Mouse (Mus musculus): ENCODE results near the gene Rgs21.

The Rgs21 gene

DNA sequence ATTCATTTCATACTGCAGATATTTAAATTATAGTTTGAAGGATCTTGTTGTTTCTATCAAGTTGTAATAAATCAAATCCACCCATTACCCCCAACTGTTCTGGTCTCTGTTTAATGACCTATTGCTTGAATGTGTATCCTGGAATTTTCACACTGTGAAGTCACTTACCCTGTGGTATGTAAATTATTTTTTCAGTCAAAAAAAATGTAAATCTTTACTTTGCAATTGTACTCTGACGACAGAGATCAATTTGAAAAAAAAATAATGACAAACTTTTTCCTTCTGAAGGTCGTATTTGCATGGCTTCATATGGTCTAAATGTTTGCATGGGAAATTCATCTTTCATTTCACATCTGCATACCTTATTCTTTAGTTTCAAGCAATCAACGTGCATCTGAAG is at the start of gene Rgs21:
Rgs21 (minus strand) TSS at position 101 of the 400 bp plus-strand sequence.
- DNase-seq = no peak

DNA sequence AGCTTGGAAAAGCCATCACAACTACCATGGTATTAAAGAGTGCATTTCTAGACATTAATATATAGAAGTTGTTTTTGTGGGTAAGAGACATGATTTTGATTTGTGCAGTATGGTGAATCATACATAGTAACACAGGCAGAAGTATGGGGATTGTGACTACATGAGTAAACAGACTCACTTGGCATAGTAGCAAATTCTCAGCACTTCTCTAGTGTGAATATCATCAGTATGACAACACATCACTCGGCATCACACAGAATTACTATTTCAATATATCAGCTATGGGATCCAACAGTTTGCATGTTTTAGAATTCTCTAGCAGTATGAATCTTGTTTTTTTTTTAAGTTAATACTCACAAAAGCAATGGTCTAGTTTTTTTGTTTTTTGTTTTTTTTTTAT is 36.6 kb upstream of the Rgs21 start:
- DNase-seq = no peak

DNA sequence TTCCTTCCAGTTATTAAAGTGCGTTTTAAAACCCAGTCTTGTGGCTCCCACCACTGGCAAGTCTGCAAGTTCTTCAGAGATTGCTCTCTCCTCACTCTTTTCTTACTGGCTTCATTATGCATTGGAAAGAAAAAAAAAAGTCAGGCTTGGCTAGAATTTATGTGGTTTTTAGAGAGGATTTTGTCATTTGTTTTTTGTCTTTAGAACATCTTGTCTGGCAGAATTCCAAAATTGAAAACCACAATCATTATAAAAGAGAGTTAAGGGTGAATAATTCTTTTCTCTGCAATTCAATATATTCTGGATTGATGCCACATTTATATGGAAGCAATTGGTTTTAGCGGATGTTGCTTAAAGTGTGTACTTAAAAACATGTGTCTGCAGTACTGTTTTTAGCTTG is 35.5 kb upstream of the Rgs21 start:
- DNase-seq = no peak

DNA sequence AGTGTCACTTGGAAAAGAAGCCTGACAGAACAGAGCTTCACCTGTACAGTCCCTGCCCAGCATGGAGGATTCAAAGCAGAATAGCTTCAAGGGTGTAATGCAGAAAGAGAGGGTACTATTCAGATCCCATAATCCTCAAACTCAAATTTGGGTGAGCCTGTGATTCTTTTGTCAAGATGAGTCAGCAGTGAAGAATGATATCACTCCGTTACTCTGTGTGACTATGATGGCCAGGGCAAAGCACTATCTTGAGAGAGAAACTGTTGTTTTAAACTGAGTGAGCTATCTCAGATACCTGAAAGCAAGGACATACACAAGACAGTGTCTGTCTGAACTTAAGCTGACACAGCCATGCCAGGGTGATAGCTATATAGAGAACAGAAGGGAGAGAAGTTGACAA is 11.9 kb upstream of the Rgs21 start:
- no peak for DNase-seq

DNA sequence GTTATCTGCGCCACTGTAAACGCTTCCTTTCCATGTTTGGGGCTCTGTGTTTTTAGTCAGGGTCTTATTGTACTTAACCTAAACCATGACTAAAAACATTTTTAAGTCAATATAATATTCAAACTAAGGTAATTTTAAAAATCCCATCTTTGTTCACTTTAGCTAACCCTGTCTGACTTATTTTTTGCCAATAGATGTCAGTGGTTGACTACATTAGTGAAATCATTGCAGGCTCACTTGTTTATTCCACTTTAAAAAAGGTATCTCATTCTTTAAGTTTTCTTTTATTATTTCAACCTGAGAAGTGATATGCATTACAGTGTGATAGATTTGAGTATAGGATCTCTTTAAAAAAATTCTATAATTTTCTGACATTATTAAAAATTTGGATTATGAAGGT is 5.5 kb upstream of the Rgs21 start:
- DNase-seq = no peak

DNA sequence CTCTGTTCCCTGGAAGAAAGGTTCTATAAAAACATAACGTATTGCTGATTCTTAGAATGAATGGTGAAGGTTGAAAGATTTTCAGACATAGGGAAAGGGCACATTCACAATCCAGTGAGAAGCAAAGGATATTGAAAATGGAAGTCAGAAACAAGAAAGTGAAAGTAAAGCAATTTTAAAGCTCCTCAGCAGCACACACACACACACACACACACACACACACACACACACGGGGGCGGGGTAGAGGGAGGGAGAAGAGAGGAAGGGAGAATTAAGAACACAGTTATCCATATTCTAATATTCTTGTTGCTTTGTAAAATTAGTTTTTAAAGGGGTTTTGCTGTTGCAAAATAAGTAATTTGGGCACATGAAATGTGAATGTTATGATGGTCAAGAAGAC is 2.4 kb upstream of the Rgs21 start:
- DNase-seq = no peak

DNA sequence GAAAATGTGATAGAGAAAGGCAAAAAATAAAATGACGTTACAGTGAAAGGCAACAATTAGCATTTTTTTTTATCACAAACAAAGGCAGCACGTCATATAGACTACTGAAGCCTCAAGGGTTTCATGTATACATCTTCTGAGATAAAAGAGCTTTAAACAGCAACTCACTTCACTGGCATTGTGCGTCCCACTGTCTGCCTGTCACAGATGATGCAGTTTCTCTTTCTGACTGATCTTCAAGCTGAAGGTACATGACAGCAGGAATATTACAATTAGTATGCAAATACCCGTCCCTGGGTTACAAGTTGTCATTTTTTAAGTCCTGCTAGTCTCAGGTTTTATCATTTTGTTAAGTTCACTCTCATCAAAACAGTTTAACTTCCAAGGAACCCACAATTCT is 22.3 kb downstream of the Rgs21 start:
- DNase-seq = no peak

DNA sequence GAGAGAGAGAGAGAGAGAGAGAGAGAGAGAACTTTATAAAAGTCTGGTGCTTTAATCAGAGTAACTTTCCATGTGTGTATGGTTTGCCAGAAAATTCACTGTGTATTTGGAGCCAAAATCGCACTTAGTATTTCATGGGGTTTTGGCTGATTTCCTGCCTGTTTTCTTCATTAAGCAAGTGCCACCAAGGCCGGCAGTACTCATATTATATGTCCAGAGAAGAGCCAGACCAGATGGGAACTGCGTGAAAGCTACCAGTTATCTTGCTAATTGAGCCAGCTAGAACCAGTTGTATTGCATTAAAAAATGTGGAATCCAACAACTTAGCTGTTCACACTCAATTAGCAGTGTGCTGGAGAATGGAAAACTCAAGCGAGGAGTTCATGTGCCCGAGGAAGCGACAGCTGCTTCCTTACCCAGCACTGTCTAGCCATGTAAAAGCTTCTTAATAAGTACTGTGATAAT is 22.9 kb downstream of the Rgs21 start:
- DNase-seq = no peak

DNA sequence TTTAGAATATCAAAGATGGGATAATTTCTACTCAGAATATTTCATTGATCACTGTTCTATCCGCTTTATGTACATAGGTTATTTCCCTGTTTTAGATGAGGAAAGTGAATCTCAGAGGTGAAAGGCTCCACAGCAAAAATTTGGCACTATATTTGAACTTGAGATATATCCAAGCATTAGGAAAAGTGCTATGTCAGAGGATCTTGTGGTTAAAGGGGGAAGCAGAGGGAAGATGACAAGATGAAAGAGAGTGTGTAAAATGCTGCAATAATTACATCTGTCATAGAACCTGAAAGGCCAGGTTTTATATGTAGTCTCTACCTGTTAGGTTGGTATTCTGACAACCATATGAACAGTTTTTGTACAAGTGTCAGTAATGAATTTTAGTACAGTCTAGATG is 35.7 kb downstream of the Rgs21 start:
- no peak for DNase-seq

DNA sequence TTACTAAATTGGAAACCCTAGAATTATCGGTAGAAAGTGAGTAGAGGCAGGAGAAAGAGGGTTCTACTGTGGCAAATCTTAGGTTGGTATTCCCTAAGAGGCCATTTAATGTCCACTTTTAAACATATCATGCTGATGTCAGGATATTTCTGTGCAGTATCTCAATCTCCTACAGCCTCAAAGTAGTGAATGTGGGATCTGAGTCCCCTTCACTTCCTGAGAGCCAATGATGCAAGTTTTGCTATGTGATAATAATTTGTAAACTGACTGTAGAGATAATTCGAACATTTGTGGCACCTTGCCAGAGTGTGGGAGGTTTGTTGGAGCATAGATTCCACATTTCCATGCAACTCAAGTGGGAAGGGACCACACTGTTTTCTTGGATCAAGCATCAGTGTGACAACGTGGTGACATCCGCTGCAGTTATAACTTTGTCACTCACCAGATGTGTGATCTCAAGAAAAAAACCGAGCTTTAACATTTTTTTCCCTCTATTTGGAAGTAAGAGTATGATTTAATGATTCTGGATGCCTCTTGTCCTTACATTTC is 49.5 kb downstream of the Rgs21 start:
- DNase-seq = no peak

DNA sequence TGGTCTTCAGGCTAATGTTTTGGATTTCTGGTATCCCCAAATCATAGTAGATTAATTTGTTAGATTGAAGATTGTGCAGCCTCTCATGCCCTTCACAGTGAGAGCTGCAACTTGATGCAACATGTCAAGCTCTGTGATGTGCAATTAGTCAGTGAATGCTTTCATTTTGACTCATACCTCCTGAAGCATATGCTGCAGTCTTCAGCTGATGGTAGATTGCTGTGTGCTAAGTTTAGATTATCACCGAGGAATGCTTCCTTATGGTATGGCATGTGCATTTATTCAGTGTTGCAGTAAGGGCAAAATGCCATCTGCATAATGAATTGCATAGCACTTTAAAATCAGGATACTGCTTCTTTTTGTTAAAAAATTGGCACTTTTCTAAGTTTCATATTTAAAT is 65.2 kb downstream of the Rgs21 start:
- DNase-seq = no peak

DNA sequence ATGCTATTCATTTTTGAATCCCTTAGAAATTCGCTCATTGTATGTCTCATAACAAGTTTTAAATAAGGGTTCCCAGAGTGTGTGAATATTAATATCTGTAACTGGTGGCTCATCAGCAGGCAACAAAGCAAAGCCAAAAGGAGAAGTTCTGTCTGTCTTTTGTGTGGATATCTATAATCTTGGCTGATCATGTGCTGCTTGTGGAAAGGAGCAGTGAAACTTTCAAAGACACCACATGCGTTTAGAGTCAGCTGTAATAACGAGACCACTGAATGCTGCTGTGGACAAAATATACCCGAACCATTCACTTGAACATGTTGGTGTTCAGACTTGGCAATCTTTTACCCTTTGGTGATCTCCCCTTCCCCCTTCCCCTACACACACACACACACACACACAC is 67.0 kb downstream of the Rgs21 start:
- DNase-seq = no peak

DNA sequence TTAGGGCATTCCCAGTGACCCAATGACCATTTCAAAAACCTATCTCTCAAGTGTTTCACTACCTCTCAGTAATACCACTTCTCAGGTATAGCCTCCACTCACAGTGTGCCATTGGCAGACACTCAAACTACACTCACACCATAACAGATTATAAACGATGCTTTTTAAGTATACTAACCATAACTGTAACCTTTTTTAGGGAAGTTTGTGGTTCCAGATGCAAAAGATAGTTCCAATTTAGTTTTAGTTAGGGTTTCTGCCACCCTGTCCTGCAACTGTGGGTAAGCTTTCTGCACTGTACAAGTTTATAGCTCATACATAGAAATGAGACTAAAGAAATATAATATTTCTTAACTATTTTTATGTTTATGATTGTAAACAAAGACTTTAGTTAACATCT is 67.7 kb downstream of the Rgs21 start:
- no peak for DNase-seq

DNA sequence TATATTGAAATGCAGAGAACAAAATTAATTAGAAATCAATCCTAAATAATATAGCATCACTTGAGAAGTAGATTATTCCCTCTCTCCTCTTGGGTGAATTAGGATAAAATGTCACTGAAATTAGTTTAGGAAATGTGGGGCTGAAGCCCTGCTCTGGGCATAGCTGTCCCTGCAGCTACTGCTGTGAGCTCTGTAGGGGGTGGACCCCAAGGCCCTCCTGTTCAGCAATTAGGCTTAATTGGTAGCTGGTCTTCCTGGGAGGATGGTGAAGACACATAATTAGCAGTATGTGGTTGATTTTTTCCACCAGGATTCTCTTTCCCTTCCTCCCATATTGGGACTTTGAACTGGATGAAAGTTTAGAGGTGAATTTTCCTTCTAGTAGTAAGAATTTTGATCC is 68.7 kb downstream of the Rgs21 start:
- DNase-seq = no peak

DNA sequence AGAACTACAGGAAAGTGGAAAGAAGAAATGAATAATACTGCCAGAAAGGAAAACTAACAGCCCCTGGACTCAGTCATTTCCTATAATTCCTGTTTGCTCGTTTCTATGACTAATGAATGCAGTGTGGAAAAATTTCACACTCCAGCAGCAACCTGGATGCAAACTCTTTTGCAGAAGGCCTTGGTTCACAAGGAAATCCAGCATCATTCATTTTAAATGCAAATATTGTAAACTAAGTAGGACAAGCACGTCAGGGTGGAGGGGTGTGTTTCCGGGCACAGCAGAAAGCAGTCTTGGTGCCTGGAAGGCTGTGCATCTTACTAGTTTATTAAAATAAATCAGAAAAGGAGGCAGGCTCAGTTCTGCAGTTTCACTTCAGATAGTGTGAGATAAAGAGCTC is 69.4 kb downstream of the Rgs21 start:
- no peak for DNase-seq

DNA sequence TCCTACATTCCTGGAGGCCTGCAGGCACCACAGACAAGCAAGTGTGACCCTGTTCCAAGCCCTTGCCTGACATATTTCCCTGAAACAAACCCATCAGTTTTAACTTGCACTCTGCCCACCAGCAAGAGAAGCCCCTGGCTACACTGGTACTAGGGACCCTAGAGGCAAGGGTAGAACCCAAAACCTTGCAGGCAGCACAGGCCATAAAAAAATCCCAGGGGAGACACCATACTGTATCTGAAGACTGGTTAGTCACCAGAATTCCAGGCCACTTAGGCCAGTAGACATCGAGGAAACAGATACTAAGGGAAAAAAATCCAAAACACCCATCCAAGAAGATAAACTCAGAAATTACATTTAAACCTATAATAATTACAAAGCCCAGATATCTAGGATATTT is 74.1 kb downstream of the Rgs21 start:
- no peak for DNase-seq

DNA sequence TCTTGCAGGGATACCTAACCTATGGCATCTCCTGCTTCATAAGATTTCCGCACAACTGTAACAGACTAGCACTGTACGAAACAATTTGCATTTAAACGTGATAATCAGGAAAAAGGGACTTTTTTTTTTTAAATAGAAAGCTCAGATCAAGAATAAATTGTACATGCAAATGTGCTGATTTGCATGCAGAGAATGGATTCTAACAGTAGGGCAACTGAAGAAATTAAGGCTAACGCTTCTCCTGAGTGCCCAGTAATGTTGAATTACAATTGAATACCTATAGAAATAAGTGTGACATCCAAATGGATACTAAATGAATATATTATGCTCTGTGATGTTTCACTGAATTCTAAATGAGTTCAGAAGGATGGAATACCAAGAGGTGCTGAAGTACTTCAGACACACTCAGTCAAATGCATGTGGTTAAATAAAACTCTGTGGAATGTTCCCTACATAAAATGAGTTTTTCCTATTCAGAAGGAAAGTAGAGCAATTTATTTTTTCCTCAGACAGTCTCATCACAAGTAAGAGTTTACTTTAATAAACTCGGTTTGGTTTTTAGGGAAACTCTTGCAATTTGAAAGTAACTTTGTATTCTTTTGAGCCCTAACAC is 79.1 kb downstream of the Rgs21 start:
- DNase-seq = no peak

Measured in thymus, postnatal 36 days (tissue).